Mouse (Mus musculus) cerebellum, adult 2 months (tissue): ENCODE measurements around the gene Eif3k. TPM values are rescaled to one million over a fixed set of nuclear protein-coding genes. Genes with fewer than 3 reads are reported as not detected.
"Not testable (repeated sequence)": the region's sequence is repeated elsewhere in the genome, so short reads cannot be mapped to it uniquely, and the experiment has no call there.

ENCODE experiments used
- DNase-seq, 2 experiments: peaks; one replicate each; pipeline ENCODE4 v3.0.0; 2021
- H3K27ac ChIP-seq: fragments of 200-500 bp; 2 replicates; pipeline ENCODE4 v1.5.1; 2012; ENCODE audit warnings: low read length, control low read depth, inconsistent platforms; ENCODE audit not compliant: insufficient read depth
- H3K27me3 ChIP-seq: fragments of 200-500 bp; 2 replicates; pipeline ENCODE4 v1.6.1; 2012; ENCODE audit warnings: inconsistent platforms, mild to moderate bottlenecking, low read length, moderate library complexity; ENCODE audit not compliant: control insufficient read depth, insufficient read depth
- H3K4me1 ChIP-seq: fragments of 200-500 bp; 2 replicates; pipeline ENCODE4 v1.6.1; 2011; ENCODE audit warnings: low read length; ENCODE audit not compliant: control insufficient read depth, insufficient read depth
- H3K4me3 ChIP-seq: fragments of 200-500 bp; replicated peaks from 2 replicates; pipeline ENCODE3; 2011; ENCODE audit warnings: mild to moderate bottlenecking, low read depth, low read length, control low read depth; ENCODE audit not compliant: insufficient read depth
- CTCF ChIP-seq: fragments of 200-500 bp; IDR thresholded peaks from 2 replicates; pipeline ENCODE4 v1.5.1; 2011; ENCODE audit warnings: low read depth, mild to moderate bottlenecking, control low read depth, low read length, moderate library complexity, borderline replicate concordance; ENCODE audit not compliant: insufficient read depth
- POLR2A ChIP-seq: fragments of 200-500 bp; IDR thresholded peaks from 2 replicates; pipeline ENCODE4 v1.6.1; 2011; ENCODE audit warnings: low read length, control low read depth, borderline replicate concordance; ENCODE audit not compliant: insufficient read depth
- WGBS: fragments of 180-500 bp; shearing (Covaris S2); methylation state at CpG from one replicate; pipeline ENCODE4 v1.1.7; 2018; 5-methylcytosine and 5-hydroxymethylcytosine counted together
- polyA plus RNA-seq: library from polyadenylated mRNA; depleted of rRNA; stranded (reverse); fragments of >200 nt; gene quantifications from 2 replicates; pipeline ENCODE4 v1.2.3, GENCODE M21; 2012

The Eif3k gene
- polyA plus RNA-seq, 1 experiment: 322 TPM

GRCm38 (mm10) chr7:28971029-28971428 lies 10.6 kb downstream of the Eif3k start:
- TF ChIP-seq POLR2A: no peak
- no peak for TF ChIP-seq CTCF
- no peak for DNase-seq
- 88% methylated on average over 7 of the region's 7 CpGs for WGBS
- no peak overlapping the region for H3K27ac ChIP-seq
- no peak overlapping the region for H3K4me3 ChIP-seq
- no peaks in the 10 kb centered on the region for H3K4me1 ChIP-seq
- H3K27me3 ChIP-seq: no peaks in the 10 kb centered on the region

GRCm38 (mm10) chr7:28969672-28970394 lies 11.8 kb downstream of the Eif3k start:
- no peak overlapping the region for H3K27ac ChIP-seq
- H3K4me3 ChIP-seq: no peak overlapping the region
- no peaks in the 10 kb centered on the region for H3K27me3 ChIP-seq
- WGBS: 76% methylated on average over 12 of the region's 12 CpGs
- no peaks in the 10 kb centered on the region for H3K4me1 ChIP-seq
- no peak for TF ChIP-seq CTCF
- no peak for TF ChIP-seq POLR2A
- DNase-seq: no peak

GRCm38 (mm10) chr7:28969271-28969670 lies 12.4 kb downstream of the Eif3k start:
- Histone ChIP-seq H3K27ac (no peak overlapping the region), H3K4me1 (no peaks in the 10 kb centered on the region), H3K27me3 (no peaks in the 10 kb centered on the region), H3K4me3 (no peak overlapping the region)
- TF ChIP-seq POLR2A (no peak), CTCF (no peak)
- DNase-seq: no peak
- 70% methylated on average over 1 of the region's 1 CpGs for WGBS

- not testable (repeated sequence) for H3K27ac ChIP-seq, H3K4me3 ChIP-seq, DNase-seq, H3K27me3 ChIP-seq, H3K4me1 ChIP-seq
- 98% methylated on average over 8 of the region's 8 CpGs for WGBS
These were observed 13.5 kb downstream of the Eif3k start for GRCm38 (mm10) chr7:28968120-28968519.

- Histone ChIP-seq H3K4me1 (no peaks in the 10 kb centered on the region), H3K27me3 (no peaks in the 10 kb centered on the region), H3K4me3 (no peak overlapping the region), H3K27ac (no peak overlapping the region)
- DNase-seq: no peak
- 83% methylated on average over 4 of the region's 4 CpGs for WGBS
- no peak for TF ChIP-seq CTCF
- no peak for TF ChIP-seq POLR2A
These were observed 14.7 kb downstream of the Eif3k start for GRCm38 (mm10) chr7:28966751-28967505.

GRCm38 (mm10) chr7:28966181-28966580 lies 15.5 kb downstream of the Eif3k start:
- no peak overlapping the region for H3K27ac ChIP-seq
- no peak for DNase-seq
- 70% methylated on average over 4 of the region's 5 CpGs for WGBS
- no peak for TF ChIP-seq POLR2A
- TF ChIP-seq CTCF: no peak
- no peaks in the 10 kb centered on the region for H3K4me1 ChIP-seq
- H3K27me3 ChIP-seq: no peaks in the 10 kb centered on the region
- H3K4me3 ChIP-seq: no peak overlapping the region

GRCm38 (mm10) chr7:28965346-28965840 lies 16.3 kb downstream of the Eif3k start:
- H3K4me1 ChIP-seq: peaks cover 4% of the 10 kb centered on the region; the same call in 1 of the 2 replicates
- TF ChIP-seq POLR2A: no peak
- TF ChIP-seq CTCF: no peak
- WGBS: 86% methylated on average over 5 of the region's 5 CpGs
- no peak for DNase-seq
- H3K27me3 ChIP-seq: no peaks in the 10 kb centered on the region
- no peak overlapping the region for H3K27ac ChIP-seq
- H3K4me3 ChIP-seq: no peak overlapping the region

- WGBS: 91% methylated on average over 3 of the region's 3 CpGs
- Histone ChIP-seq H3K27ac (no peak overlapping the region), H3K4me3 (no peak overlapping the region), H3K4me1 (peaks cover 10% of the 10 kb centered on the region; the same call in 1 of the 2 replicates), H3K27me3 (no peaks in the 10 kb centered on the region)
- DNase-seq: no peak
- TF ChIP-seq POLR2A: no peak
- no peak for TF ChIP-seq CTCF
These were observed 18.2 kb downstream of the Eif3k start for GRCm38 (mm10) chr7:28963399-28963923.
